Mouse (Mus musculus): Measurements from ENCODE around the gene Adora2a. TPM values are rescaled to one million over a fixed set of nuclear protein-coding genes. Genes with fewer than 3 reads are reported as not detected.

The Adora2a gene
- polyA plus RNA-seq, 1 experiment from 2014 or later = 3.7 TPM

Other genes starting within 250 kb of the Adora2a start
- gene Specc1l, start 104.8 kb upstream of the Adora2a start, polyA plus RNA-seq (2016; fragmentation: Nextera tagmentation; extraction: Ambion mirVana) = 30.2 and 32.1 TPM in 2 replicates
- gene Upb1, start 84.2 kb downstream of the Adora2a start, polyA plus RNA-seq (2016; fragmentation: Nextera tagmentation; extraction: Ambion mirVana) = 0.15 and 0.17 TPM in 2 replicates
- gene Snrpd3, start 200.7 kb downstream of the Adora2a start, polyA plus RNA-seq (2016; fragmentation: Nextera tagmentation; extraction: Ambion mirVana) = 105 and 106 TPM in 2 replicates
- gene Gucd1, start 201.1 kb downstream of the Adora2a start, polyA plus RNA-seq (2016; fragmentation: Nextera tagmentation; extraction: Ambion mirVana) = 26.8 and 27.9 TPM in 2 replicates
- 1.4 and 1.6 TPM in 2 replicates for gene Lrrc75b, start 243.5 kb downstream of the Adora2a start, polyA plus RNA-seq (2016; fragmentation: Nextera tagmentation; extraction: Ambion mirVana)
- 0.34 and 0.49 TPM in 2 replicates for gene Ggt1, start 244.7 kb downstream of the Adora2a start, polyA plus RNA-seq (2016; fragmentation: Nextera tagmentation; extraction: Ambion mirVana)